Mouse (Mus musculus) midbrain, embryonic 16.5 days (tissue): ENCODE data around the gene 1700014D04Rik. TPM values are rescaled to one million over a fixed set of nuclear protein-coding genes. Genes with fewer than 3 reads are reported as not detected.
"Not testable (repeated sequence)": the region's sequence is repeated elsewhere in the genome, so short reads cannot be mapped to it uniquely, and the experiment has no call there.

Experiments used
- ATAC-seq: fragments of 200-750 bp; cut with Nextera tagmentation; 2 replicates; pipeline ENCODE4 v1.8.0; 2017; ENCODE audit warnings: moderate TSS enrichment
- H3K27ac ChIP-seq: fragments of 300-500 bp; sonication (generic); 2 replicates; pipeline ENCODE4 v1.5.1; 2014; ENCODE audit warnings: mild to moderate bottlenecking, low read length, mixed read lengths
- H3K27me3 ChIP-seq: fragments of 300-500 bp; sonication (generic); 2 replicates; pipeline ENCODE4 v1.6.1; 2014; ENCODE audit warnings: low read depth, low read length, mixed read lengths; ENCODE audit not compliant: control insufficient read depth, insufficient read depth
- H3K36me3 ChIP-seq: fragments of 300-500 bp; sonication (generic); 2 replicates; pipeline ENCODE4 v1.6.1; 2014; ENCODE audit warnings: mild to moderate bottlenecking, low read length, moderate library complexity, mixed read lengths; ENCODE audit not compliant: control insufficient read depth, insufficient read depth
- H3K4me1 ChIP-seq: fragments of 300-500 bp; sonication (generic); 2 replicates; pipeline ENCODE4 v1.6.1; 2014; ENCODE audit warnings: mild to moderate bottlenecking, low read length, mixed read lengths; ENCODE audit not compliant: control insufficient read depth, insufficient read depth
- H3K4me2 ChIP-seq: fragments of 300-500 bp; sonication (generic); 2 replicates; pipeline ENCODE4 v1.6.1; 2014; ENCODE audit warnings: mild to moderate bottlenecking, low read length, mixed read lengths
- H3K4me3 ChIP-seq: fragments of 300-500 bp; sonication (generic); 2 replicates; pipeline ENCODE4 v1.5.1; 2014; ENCODE audit warnings: low read depth, mild to moderate bottlenecking, low read length, moderate library complexity, mixed read lengths
- H3K9ac ChIP-seq: fragments of 300-500 bp; sonication (generic); 2 replicates; pipeline ENCODE4 v1.6.1; 2014; ENCODE audit warnings: low read depth, low read length, mixed read lengths
- H3K9me3 ChIP-seq: fragments of 300-500 bp; sonication (generic); replicated peaks from 2 replicates; pipeline ENCODE4 v1.6.1; 2014; ENCODE audit warnings: mild to moderate bottlenecking, low read length, mixed read lengths; ENCODE audit not compliant: control insufficient read depth, poor library complexity, severe bottlenecking
- whole genome bisulfite sequencing: fragments of 180-500 bp; shearing (Covaris S2); extraction: QIAGEN DNeasy Blood & Tissue Kit; methylation state at CpG from one replicate; pipeline ENCODE4 v1.1.7; 2014; 5-methylcytosine and 5-hydroxymethylcytosine counted together
- polyA plus RNA-seq: library from polyadenylated mRNA; unstranded; fragments of >200 nt; fragmentation: Nextera tagmentation; extraction: Ambion mirVana; gene quantifications from 2 replicates; pipeline ENCODE4 v1.2.1, GENCODE M21; 2015

1700014D04Rik gene
- polyA plus RNA-seq, 1 experiment from 2014 or later = 0.24 TPM

GRCm38 (mm10) chr13:59741697-59742096 is 4.9 kb downstream of the 1700014D04Rik start:
- Histone ChIP-seq H3K27ac (no peak overlapping the region), H3K36me3 (no peaks in the 10 kb centered on the region), H3K4me3 (no peak overlapping the region), H3K9ac (no peak overlapping the region), H3K4me1 (no peaks in the 10 kb centered on the region), H3K27me3 (no peaks in the 10 kb centered on the region), H3K9me3 (no peaks in the 10 kb centered on the region), H3K4me2 (no peak overlapping the region)
- 76% methylated on average over 10 of the region's 10 CpGs for WGBS
- no peak for ATAC-seq

- Histone ChIP-seq H3K36me3 (no peaks in the 10 kb centered on the region), H3K9ac (no peak overlapping the region), H3K4me1 (no peaks in the 10 kb centered on the region), H3K27ac (no peak overlapping the region), H3K27me3 (no peaks in the 10 kb centered on the region), H3K9me3 (no peaks in the 10 kb centered on the region), H3K4me2 (no peak overlapping the region), H3K4me3 (no peak overlapping the region)
- no peak for ATAC-seq
- 94% methylated on average over 11 of the region's 11 CpGs for WGBS
Measured at GRCm38 (mm10) chr13:59741096-59741495, 5.5 kb downstream of the 1700014D04Rik start.

- H3K4me3 ChIP-seq = no peak overlapping the region
- WGBS = 95% methylated on average over 4 of the region's 4 CpGs
- ATAC-seq = no peak
Measured at GRCm38 (mm10) chr13:59739397-59739796, 7.2 kb downstream of the 1700014D04Rik start.

GRCm38 (mm10) chr13:59738455-59738854 is 8.1 kb downstream of the 1700014D04Rik start:
- Histone ChIP-seq H3K27me3 (no peaks in the 10 kb centered on the region), H3K27ac (no peak overlapping the region), H3K36me3 (no peaks in the 10 kb centered on the region), H3K4me2 (no peak overlapping the region), H3K9me3 (no peaks in the 10 kb centered on the region), H3K4me3 (no peak overlapping the region), H3K4me1 (no peaks in the 10 kb centered on the region), H3K9ac (no peak overlapping the region)
- no peak for ATAC-seq
- WGBS = 85% methylated on average over 2 of the region's 2 CpGs

More at GRCm38 (mm10) chr13:59739397-59739796, 7.2 kb downstream of the 1700014D04Rik start:
- H3K9ac ChIP-seq = no peak overlapping the region
- H3K27me3 ChIP-seq = no peaks in the 10 kb centered on the region
- H3K4me2 ChIP-seq = no peak overlapping the region
- H3K36me3 ChIP-seq = no peaks in the 10 kb centered on the region
- no peaks in the 10 kb centered on the region for H3K9me3 ChIP-seq
- H3K27ac ChIP-seq = no peak overlapping the region
- H3K4me1 ChIP-seq = no peaks in the 10 kb centered on the region

GRCm38 (mm10) chr13:59735190-59735589 is 11.4 kb downstream of the 1700014D04Rik start:
- no peaks in the 10 kb centered on the region for H3K4me1 ChIP-seq
- no peak overlapping the region for H3K9ac ChIP-seq
- H3K4me3 ChIP-seq = no peak overlapping the region
- peak; percentile 83 for ATAC-seq
- no peak overlapping the region for H3K27ac ChIP-seq
- 28% methylated on average over 3 of the region's 3 CpGs for WGBS
- no peak overlapping the region for H3K4me2 ChIP-seq
- no peaks in the 10 kb centered on the region for H3K27me3 ChIP-seq
- H3K36me3 ChIP-seq = no peaks in the 10 kb centered on the region
- no peaks in the 10 kb centered on the region for H3K9me3 ChIP-seq

- not testable (repeated sequence) for H3K9me3 ChIP-seq, H3K36me3 ChIP-seq, H3K9ac ChIP-seq, H3K4me1 ChIP-seq, H3K4me3 ChIP-seq, H3K27me3 ChIP-seq, H3K4me2 ChIP-seq, ATAC-seq, H3K27ac ChIP-seq
- WGBS = 25% methylated on average over 6 of the region's 6 CpGs
Measured at GRCm38 (mm10) chr13:59734347-59734746, 12.2 kb downstream of the 1700014D04Rik start.

GRCm38 (mm10) chr13:59733936-59734335 is 12.6 kb downstream of the 1700014D04Rik start:
- Histone ChIP-seq H3K36me3 (no peaks in the 10 kb centered on the region), H3K9me3 (no peaks in the 10 kb centered on the region), H3K27ac (no peak overlapping the region), H3K9ac (no peak overlapping the region), H3K27me3 (no peaks in the 10 kb centered on the region), H3K4me2 (no peak overlapping the region), H3K4me3 (no peak overlapping the region), H3K4me1 (no peaks in the 10 kb centered on the region)
- 89% methylated on average over 2 of the region's 4 CpGs for WGBS
- ATAC-seq = no peak

GRCm38 (mm10) chr13:59731652-59732051 is 14.9 kb downstream of the 1700014D04Rik start, which contains the start of gene Spata31d1d:
Spata31d1d (minus strand) TSS chr13:59731752.
- no peaks in the 10 kb centered on the region for H3K9me3 ChIP-seq
- no peaks in the 10 kb centered on the region; the same call in 1 of the 2 replicates for H3K27me3 ChIP-seq
- no peak within 1 kb of the TSS for H3K9ac ChIP-seq
- no peaks in the 10 kb centered on the region for H3K36me3 ChIP-seq
- no peak within 1 kb of the TSS for H3K4me3 ChIP-seq
- WGBS = 35% methylated on average over 7 of the region's 7 CpGs
- ATAC-seq = no peak
- H3K27ac ChIP-seq = no peak within 1 kb of the TSS
- H3K4me2 ChIP-seq = no peak within 1 kb of the TSS
- H3K4me1 ChIP-seq = no peaks in the 10 kb centered on the region

GRCm38 (mm10) chr13:59728378-59729093 is 18.0 kb downstream of the 1700014D04Rik start:
- WGBS = 30% methylated on average over 7 of the region's 7 CpGs
- H3K27me3 ChIP-seq = no peaks in the 10 kb centered on the region; the same call in 1 of the 2 replicates
- H3K36me3 ChIP-seq = no peaks in the 10 kb centered on the region
- no peaks in the 10 kb centered on the region for H3K9me3 ChIP-seq
- 0 out of 2 replicates have a peak, but pooled peaks cover 5% of the 10 kb centered on the region for H3K4me1 ChIP-seq
- no peak overlapping the region for H3K4me2 ChIP-seq
- no peak overlapping the region for H3K9ac ChIP-seq
- H3K4me3 ChIP-seq = no peak overlapping the region
- peak; percentile 82 for ATAC-seq
- H3K27ac ChIP-seq = no peak overlapping the region
